Mouse (Mus musculus) CD8-positive naive resting alpha-beta T cell, adult 57 days (primary cell): ENCODE measurements around the gene Pkp4. TPM values are rescaled to one million over a fixed set of nuclear protein-coding genes. Genes with fewer than 3 reads are reported as not detected.

Experiments
- total RNA-seq: library from RNA; stranded (reverse); gene quantifications from one replicate; pipeline ENCODE4 v1.2.4, GENCODE M21; 2023

The Pkp4 gene
- 24.8 TPM for total RNA-seq

DNA sequence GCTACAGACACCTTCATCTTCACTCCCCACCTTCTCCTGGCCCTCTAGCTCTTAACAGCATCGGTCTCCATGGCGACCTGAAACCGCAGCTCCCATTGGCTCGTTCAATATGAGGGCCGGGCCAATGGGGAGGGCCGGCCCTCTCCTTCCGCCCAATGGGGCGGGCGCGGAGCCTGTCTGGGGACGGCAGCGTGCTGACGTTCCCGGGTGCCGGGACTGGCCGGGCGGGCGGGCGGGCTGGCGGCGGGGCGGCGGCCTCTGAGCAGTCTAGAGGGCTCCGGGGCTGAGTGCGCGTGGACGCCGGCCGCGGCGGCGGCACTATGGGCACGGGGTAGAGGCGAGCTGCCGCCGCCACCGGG is at the start of gene Pkp4, which contains the start of gene Ccdc148:
Gene Pkp4 (plus strand): TSS at position 246 of the 359 bp plus-strand sequence.
Gene Ccdc148 (minus strand): TSS at position 79 of the 359 bp plus-strand sequence.

Other genes starting within 250 kb of the Pkp4 start
- 0.40 TPM for gene Ccdc148, start 167 bp upstream of the Pkp4 start, total RNA-seq